Mouse (Mus musculus) heart, postnatal 0 days (tissue): ENCODE data around the gene Bmp8a.

Source experiments
- CTCF ChIP-seq: IDR thresholded peaks from 2 replicates; pipeline ENCODE4 v1.5.1; 2016; ENCODE audit warnings: antibody characterized with exemption, control low read depth, low read depth
- EP300 ChIP-seq: IDR thresholded peaks from 2 replicates; pipeline ENCODE4 v1.6.1; 2016; ENCODE audit warnings: antibody characterized with exemption, low read depth

- TF ChIP-seq CTCF: no peak
- TF ChIP-seq EP300: no peak
These were observed 43.9 kb downstream of the Bmp8a start for GRCm38 (mm10) chr4:123298980-123299670.
